Mouse (Mus musculus): ENCODE results near the gene Pde3b. TPM values are rescaled to one million over a fixed set of nuclear protein-coding genes. Genes with fewer than 3 reads are reported as not detected.

Gene Pde3b
- polyA plus RNA-seq, 1 experiment from 2014 or later, result 1.9 TPM

DNA sequence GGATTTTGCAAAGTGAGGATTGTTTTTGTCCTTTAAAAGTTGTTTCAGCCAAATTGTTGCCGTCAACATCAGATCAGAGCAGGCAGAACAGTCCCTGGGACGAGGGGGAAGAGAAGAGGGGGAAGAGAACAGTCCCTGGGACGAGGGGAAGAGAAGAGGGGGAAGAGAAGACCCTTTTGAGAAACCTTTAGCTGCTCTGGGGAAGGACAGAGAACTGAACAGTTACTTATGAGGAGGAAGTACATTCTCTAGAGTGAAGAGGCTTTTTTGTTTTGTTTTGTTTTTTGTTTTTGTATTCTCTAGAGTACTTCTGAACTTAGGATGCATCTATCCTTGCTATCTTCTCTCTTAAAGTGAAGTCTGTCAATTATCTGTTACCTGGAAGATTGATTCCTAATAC is 37.8 kb downstream of the Pde3b start:
- H3K27me3 ChIP-seq, result no peaks in the 10 kb centered on the region
- ATAC-seq (ENCODE audit: low read depth) (no peak), DNase-seq (no peak)
- peak overlapping the region; percentile 60 for H3K27ac ChIP-seq
- WGBS (ENCODE audit: insufficient replicate concordance), result 12% methylated on average over 3 of the region's 3 CpGs
- no peak overlapping the region for H3K4me3 ChIP-seq (replicated peaks)
- no peak overlapping the region for H3K9ac ChIP-seq
- H3K9me3 ChIP-seq (replicated peaks), result no peaks in the 10 kb centered on the region
- peaks cover 20% of the 10 kb centered on the region for H3K4me1 ChIP-seq (replicated peaks)
- peak overlapping the region; percentile 35 for H3K4me2 ChIP-seq
- no peaks in the 10 kb centered on the region for H3K36me3 ChIP-seq

DNA sequence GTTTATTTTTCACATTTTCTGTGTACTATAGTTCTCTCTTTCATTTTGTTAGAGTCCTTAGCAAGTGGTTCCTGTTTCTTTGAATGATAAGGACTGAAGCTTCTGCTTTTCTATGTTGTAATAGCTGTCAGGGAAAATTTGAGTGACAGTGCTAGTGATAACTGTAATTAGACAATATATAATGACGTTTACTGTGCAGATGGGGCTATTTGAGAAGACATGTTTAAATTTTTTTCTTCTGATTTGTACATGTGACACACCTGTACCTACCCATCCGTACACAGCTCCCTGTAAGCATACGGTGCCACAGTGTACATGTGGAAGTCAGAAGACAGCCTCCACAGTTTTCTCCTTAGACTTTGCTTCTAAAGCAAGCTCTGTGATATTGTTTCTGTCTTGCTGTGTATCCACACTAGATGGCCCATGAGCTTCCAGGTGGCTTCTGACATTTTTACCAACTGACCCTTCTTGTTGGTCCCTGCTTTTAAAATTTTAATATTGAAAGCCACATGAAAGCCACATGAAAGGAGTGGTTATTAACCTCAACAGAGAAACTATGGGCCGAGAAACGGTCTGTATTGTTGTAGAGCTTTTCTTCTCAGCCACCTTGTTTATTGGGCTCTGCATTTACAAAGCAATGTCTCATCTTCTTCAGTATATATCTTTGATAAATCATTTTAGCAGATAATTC is 38.4 kb downstream of the Pde3b start:
- H3K9me3 ChIP-seq (replicated peaks), result no peaks in the 10 kb centered on the region
- no peaks in the 10 kb centered on the region for H3K36me3 ChIP-seq
- H3K9ac ChIP-seq, result no peak overlapping the region
- H3K27ac ChIP-seq, result peak overlapping the region; percentile 9; the same call in 1 of the 2 replicates
- 20% methylated on average over 5 of the region's 5 CpGs for WGBS (ENCODE audit: insufficient replicate concordance)
- H3K4me1 ChIP-seq (replicated peaks), result peaks cover 20% of the 10 kb centered on the region
- peak; percentile 53 for ATAC-seq (ENCODE audit: low read depth)
- H3K4me2 ChIP-seq, result peak overlapping the region; percentile 30
- H3K27me3 ChIP-seq, result no peaks in the 10 kb centered on the region
- DNase-seq, result no peak
- no peak overlapping the region for H3K4me3 ChIP-seq (replicated peaks)

DNA sequence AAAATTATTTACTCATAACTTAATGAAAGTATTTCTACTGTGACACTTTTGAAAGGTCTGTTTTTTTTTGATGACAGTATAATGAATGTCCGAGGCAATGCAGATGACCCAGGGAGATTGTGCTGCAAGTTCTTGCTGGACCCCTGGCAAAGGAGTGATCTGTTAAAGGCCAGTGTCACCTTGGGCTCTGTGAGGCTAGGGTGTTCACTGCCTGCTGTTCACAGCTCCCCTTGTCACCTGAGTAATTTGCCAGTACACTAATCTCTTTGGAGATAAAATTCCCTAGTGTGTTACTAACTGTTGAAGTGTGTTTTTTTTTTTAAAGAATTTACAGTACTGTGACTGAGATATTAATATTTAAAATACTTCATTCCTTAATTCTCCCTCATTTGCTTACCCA is 39.8 kb downstream of the Pde3b start:
- ATAC-seq (ENCODE audit: low read depth), result no peak

DNA sequence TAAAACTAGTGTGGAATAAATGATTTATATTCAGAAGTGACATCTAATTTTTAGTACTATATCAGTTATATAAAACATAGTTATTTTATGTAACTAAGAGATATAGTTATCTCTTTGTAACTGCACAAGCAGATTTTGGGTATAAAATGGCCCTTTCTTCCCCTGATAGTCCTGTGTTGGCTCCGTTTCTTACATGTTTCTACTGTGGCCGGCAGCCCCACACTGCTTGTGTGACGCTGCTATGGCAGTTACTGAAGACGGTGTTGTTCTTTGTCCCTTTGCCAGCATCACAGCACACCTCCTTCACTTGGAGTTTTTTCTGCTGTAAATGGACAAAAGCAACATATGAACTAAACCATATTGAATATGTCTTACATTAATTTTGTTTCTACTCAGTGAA is 41.8 kb downstream of the Pde3b start:
- Histone ChIP-seq H3K4me1 (replicated peaks) (peaks cover 20% of the 10 kb centered on the region), H3K4me3 (replicated peaks) (no peak overlapping the region), H3K27me3 (no peaks in the 10 kb centered on the region), H3K9me3 (replicated peaks) (no peaks in the 10 kb centered on the region), H3K9ac (no peak overlapping the region), H3K4me2 (no peak overlapping the region), H3K27ac (no peak overlapping the region), H3K36me3 (no peaks in the 10 kb centered on the region)
- WGBS (ENCODE audit: insufficient replicate concordance), result 62% methylated on average over 4 of the region's 4 CpGs
- DNase-seq (no peak), ATAC-seq (ENCODE audit: low read depth) (no peak)

More for the DNA sequence above, 39.8 kb downstream of the Pde3b start:
- peaks cover 22% of the 10 kb centered on the region for H3K4me1 ChIP-seq (replicated peaks)
- H3K9ac ChIP-seq, result no peak overlapping the region
- no peak overlapping the region for H3K4me3 ChIP-seq (replicated peaks)
- 52% methylated on average over 1 of the region's 1 CpGs for WGBS (ENCODE audit: insufficient replicate concordance)
- H3K36me3 ChIP-seq, result no peaks in the 10 kb centered on the region
- H3K9me3 ChIP-seq (replicated peaks), result no peaks in the 10 kb centered on the region
- H3K27me3 ChIP-seq, result no peaks in the 10 kb centered on the region
- H3K27ac ChIP-seq, result no peak overlapping the region
- no peak overlapping the region for H3K4me2 ChIP-seq
- no peak for DNase-seq

DNA sequence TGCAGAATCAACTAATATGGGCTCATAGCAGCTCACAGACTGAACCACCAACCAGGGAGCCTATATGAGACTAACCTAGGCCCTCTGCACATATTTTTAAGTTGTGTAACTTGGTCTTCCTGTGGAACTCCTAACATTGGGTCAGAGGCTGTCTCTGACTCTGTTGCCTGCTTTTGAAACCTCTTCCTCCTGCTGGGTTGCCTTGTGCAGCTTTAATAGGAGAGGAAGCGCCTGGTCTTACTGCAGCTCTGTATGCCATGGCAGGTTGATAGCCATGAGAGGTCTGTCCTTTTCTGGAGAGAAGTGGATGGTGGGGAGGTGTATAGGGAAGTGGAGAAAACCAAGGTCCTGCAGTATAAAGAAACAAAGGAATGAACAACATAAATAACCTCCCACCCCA is 44.8 kb downstream of the Pde3b start:
- no peak overlapping the region for H3K27ac ChIP-seq
- ATAC-seq (ENCODE audit: low read depth) (no peak), DNase-seq (no peak)
- H3K4me3 ChIP-seq (replicated peaks), result no peak overlapping the region
- 35% methylated on average over 1 of the region's 1 CpGs for WGBS (ENCODE audit: insufficient replicate concordance)
- H3K27me3 ChIP-seq, result no peaks in the 10 kb centered on the region
- no peaks in the 10 kb centered on the region for H3K9me3 ChIP-seq (replicated peaks)
- no peaks in the 10 kb centered on the region for H3K36me3 ChIP-seq
- H3K4me1 ChIP-seq (replicated peaks), result peaks cover 6% of the 10 kb centered on the region; the same call in 1 of the 2 replicates
- no peak overlapping the region for H3K4me2 ChIP-seq
- no peak overlapping the region for H3K9ac ChIP-seq

DNA sequence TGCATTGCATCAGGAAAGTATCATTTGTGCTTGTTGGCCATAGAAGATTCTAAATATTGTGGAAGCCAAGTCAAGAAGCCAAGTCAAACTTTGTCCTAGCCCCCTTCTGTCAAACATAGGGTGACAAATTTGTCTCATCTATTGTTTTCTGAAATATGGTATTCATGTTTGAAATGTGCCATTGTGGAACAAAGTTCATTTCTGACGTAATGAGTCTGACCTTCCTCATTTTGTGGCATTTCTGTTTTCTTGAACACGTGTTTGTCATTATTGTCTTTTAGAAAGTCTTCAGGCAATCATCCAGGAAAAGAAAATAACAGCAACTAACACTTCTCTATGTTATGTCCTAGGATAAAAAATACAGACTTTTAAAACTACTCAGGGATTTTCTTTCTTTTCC is 46.6 kb downstream of the Pde3b start:
- no peaks in the 10 kb centered on the region for H3K36me3 ChIP-seq
- H3K9me3 ChIP-seq (replicated peaks), result no peaks in the 10 kb centered on the region
- DNase-seq (no peak), ATAC-seq (ENCODE audit: low read depth) (no peak)
- no peak overlapping the region for H3K9ac ChIP-seq
- H3K4me3 ChIP-seq (replicated peaks), result no peak overlapping the region
- H3K4me2 ChIP-seq, result no peak overlapping the region
- 51% methylated on average over 2 of the region's 2 CpGs for WGBS (ENCODE audit: insufficient replicate concordance)
- H3K4me1 ChIP-seq (replicated peaks), result peaks cover 6% of the 10 kb centered on the region; the same call in 1 of the 2 replicates
- no peak overlapping the region for H3K27ac ChIP-seq
- no peaks in the 10 kb centered on the region for H3K27me3 ChIP-seq

DNA sequence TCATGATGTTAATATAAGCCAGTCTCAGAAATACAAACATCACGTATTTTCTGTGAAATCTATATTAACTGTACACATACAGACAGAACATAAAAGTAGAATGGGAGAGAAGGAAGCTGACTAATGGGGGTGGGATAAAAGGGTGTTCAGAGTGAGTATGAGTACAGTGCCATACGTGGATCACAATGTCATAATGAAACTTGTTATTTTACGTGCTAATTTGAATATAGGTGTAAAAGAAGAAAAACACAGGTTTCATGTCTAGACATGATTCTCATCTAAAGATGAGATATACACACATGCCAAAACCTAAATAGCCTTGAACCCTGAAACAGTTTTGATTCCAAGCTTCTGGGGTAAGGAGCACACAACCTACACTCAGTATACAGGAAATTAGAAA is 51.3 kb downstream of the Pde3b start:
- ATAC-seq (ENCODE audit: low read depth) (no peak), DNase-seq (no peak)
- no peak overlapping the region for H3K27ac ChIP-seq

DNA sequence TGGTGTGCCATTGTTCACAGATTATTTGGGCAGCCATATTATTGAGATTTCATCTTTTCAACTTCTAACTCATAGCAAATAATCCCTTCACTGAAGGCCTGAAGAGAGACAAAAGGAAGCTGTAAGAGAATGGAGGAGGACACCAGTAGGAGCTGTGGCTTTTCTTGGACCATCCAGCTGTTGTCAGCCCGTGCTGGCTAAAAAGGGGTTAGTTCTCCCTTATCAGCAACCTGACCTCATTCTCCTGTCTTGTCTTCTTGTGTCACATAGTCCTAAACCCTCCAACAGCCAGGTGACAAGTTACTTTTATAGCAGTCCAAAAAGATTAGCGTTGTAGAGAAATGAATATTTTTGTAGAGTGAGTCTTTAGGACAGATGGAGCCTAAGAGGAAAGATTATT is 57.4 kb downstream of the Pde3b start:
- Histone ChIP-seq H3K9ac (no peak overlapping the region), H3K36me3 (no peaks in the 10 kb centered on the region), H3K9me3 (replicated peaks) (no peaks in the 10 kb centered on the region), H3K27me3 (no peaks in the 10 kb centered on the region), H3K27ac (no peak overlapping the region), H3K4me3 (replicated peaks) (no peak overlapping the region), H3K4me2 (no peak overlapping the region), H3K4me1 (replicated peaks) (no peaks in the 10 kb centered on the region)
- 25% methylated on average over 2 of the region's 2 CpGs for WGBS (ENCODE audit: insufficient replicate concordance)
- ATAC-seq (ENCODE audit: low read depth), result no peak
- no peak for DNase-seq

More for the DNA sequence above, 51.3 kb downstream of the Pde3b start:
- H3K4me3 ChIP-seq (replicated peaks), result no peak overlapping the region
- no peaks in the 10 kb centered on the region for H3K9me3 ChIP-seq (replicated peaks)
- no peak overlapping the region for H3K4me2 ChIP-seq
- H3K4me1 ChIP-seq (replicated peaks), result no peaks in the 10 kb centered on the region
- no peaks in the 10 kb centered on the region for H3K36me3 ChIP-seq
- no peaks in the 10 kb centered on the region for H3K27me3 ChIP-seq
- 67% methylated on average over 3 of the region's 3 CpGs for WGBS (ENCODE audit: insufficient replicate concordance)
- no peak overlapping the region for H3K9ac ChIP-seq

DNA sequence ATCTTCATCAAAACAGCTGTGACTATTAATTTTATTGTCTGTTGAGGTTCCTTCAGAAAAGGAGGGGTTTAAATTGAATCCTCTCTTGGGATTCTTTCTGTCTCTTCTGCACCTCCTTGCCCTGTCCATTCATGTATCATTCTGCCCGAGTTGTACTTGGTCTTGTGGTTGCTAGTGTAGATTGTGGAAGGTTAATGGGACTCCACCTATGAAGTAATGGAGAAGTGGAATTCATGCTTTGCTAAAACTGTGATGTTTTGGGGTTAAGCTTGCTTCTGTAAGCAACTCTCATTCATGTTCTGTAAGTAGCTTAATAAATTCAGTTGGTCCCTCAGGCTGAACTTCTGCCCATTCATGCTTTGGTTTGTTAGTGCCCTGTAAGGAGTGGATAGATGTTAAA is 59.8 kb downstream of the Pde3b start:
- Histone ChIP-seq H3K9me3 (replicated peaks) (no peaks in the 10 kb centered on the region), H3K36me3 (no peaks in the 10 kb centered on the region), H3K27me3 (no peaks in the 10 kb centered on the region), H3K4me2 (no peak overlapping the region), H3K27ac (no peak overlapping the region), H3K9ac (no peak overlapping the region), H3K4me3 (replicated peaks) (no peak overlapping the region), H3K4me1 (replicated peaks) (0 out of 2 replicates have a peak, but pooled peaks cover 3% of the 10 kb centered on the region)
- ATAC-seq (ENCODE audit: low read depth) (no peak), DNase-seq (no peak)
- 40% methylated on average over 1 of the region's 1 CpGs for WGBS (ENCODE audit: insufficient replicate concordance)

DNA sequence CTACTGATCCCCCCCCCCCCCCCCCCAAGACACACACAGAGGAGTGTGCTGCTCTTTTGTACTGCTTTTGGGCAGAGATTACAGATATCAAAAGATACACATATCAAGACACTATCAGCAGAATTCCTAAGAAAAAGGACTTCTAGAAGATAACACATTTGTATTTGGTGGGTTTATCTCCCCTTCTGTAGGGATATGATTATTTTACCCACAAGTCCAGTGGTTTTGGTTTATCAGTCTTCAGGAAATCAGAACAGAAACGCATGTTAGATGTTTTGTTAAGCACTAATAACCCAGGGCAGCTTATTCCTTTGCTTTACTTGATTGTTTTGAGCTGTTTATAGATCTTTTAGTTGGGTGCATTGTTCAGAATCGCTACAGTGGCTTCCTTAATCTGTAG is 62.8 kb downstream of the Pde3b start:
- H3K27ac ChIP-seq, result no peak overlapping the region
- no peaks in the 10 kb centered on the region for H3K27me3 ChIP-seq
- DNase-seq, result no peak
- no peak overlapping the region for H3K4me2 ChIP-seq
- no peaks in the 10 kb centered on the region for H3K9me3 ChIP-seq (replicated peaks)
- WGBS (ENCODE audit: insufficient replicate concordance), result 22% methylated on average over 2 of the region's 2 CpGs
- no peaks in the 10 kb centered on the region for H3K36me3 ChIP-seq
- no peak overlapping the region for H3K4me3 ChIP-seq (replicated peaks)
- no peak for ATAC-seq (ENCODE audit: low read depth)
- H3K9ac ChIP-seq, result no peak overlapping the region
- H3K4me1 ChIP-seq (replicated peaks), result peaks cover 6% of the 10 kb centered on the region; the same call in 1 of the 2 replicates

DNA sequence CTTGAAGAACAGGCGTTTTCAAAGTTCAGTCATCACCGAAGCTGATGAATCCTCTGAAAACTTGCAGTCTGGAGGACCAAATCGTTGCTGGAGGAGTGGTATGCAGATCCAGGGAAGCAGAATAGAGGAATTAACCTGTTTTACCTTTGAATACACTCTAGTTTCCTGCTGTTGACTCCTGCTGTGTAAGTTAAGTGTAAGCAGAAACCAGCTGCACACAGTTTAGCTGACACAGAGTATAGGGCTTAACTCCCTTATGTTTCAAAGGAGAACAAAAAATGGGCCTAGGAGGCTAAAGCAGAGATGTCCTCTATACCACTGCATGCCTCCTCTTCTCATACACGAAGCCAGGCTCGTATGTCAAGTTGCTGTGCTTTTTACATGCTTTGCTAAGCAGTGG is 63.8 kb downstream of the Pde3b start:
- ATAC-seq (ENCODE audit: low read depth), result no peak
- no peak overlapping the region for H3K4me3 ChIP-seq (replicated peaks)
- no peak for DNase-seq
- H3K36me3 ChIP-seq, result no peaks in the 10 kb centered on the region
- H3K27ac ChIP-seq, result no peak overlapping the region
- H3K9ac ChIP-seq, result no peak overlapping the region
- WGBS (ENCODE audit: insufficient replicate concordance), result 77% methylated on average over 5 of the region's 5 CpGs
- H3K9me3 ChIP-seq (replicated peaks), result no peaks in the 10 kb centered on the region
- H3K27me3 ChIP-seq, result no peaks in the 10 kb centered on the region
- H3K4me2 ChIP-seq, result no peak overlapping the region
- H3K4me1 ChIP-seq (replicated peaks), result peaks cover 6% of the 10 kb centered on the region; the same call in 1 of the 2 replicates

DNA sequence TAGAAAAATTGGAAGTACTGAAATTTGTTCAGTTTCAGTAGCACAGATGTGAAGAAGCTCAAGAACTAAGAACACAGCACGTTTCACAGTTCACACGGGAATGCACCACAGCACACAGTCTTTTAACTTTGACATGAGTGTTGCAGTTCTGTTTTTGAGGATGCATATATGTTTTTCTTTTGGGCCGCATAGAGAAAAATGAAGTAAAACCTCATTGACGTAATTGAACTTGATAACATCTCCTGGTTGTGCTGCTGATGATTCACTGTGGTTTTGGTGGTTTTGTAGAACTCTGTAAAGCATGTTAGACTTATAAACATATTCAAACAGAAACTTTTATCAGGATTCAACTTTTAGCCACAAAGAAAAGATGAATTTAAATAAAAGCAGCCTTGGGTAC is 64.7 kb downstream of the Pde3b start:
- Histone ChIP-seq H3K9ac (no peak overlapping the region), H3K27ac (no peak overlapping the region), H3K27me3 (no peaks in the 10 kb centered on the region), H3K4me3 (replicated peaks) (no peak overlapping the region), H3K36me3 (no peaks in the 10 kb centered on the region), H3K4me1 (replicated peaks) (peaks cover 6% of the 10 kb centered on the region; the same call in 1 of the 2 replicates), H3K9me3 (replicated peaks) (no peaks in the 10 kb centered on the region), H3K4me2 (no peak overlapping the region)
- WGBS (ENCODE audit: insufficient replicate concordance), result 14% methylated on average over 4 of the region's 4 CpGs
- peak; percentile 53; the same call in 1 of the 2 replicates for ATAC-seq (ENCODE audit: low read depth)
- DNase-seq, result no peak

All from liver, embryonic 13.5 days (tissue).